Mouse (Mus musculus) lung, embryonic 14.5 days (tissue): ENCODE results near the gene Naa38. TPM values are rescaled to one million over a fixed set of nuclear protein-coding genes. Genes with fewer than 3 reads are reported as not detected.

ENCODE experiments used
- ATAC-seq: fragments of 200-750 bp; cut with Nextera tagmentation; 2 replicates; pipeline ENCODE4 v1.8.0; 2017; ENCODE audit warnings: mild to moderate bottlenecking, moderate TSS enrichment, moderate library complexity; ENCODE audit not compliant: insufficient read depth
- DNase-seq: peaks from one replicate; pipeline ENCODE4 v3.0.0-alpha.2; 2015
- H3K27ac ChIP-seq: fragments of 300-500 bp; sonication (generic); 2 replicates; pipeline ENCODE4 v1.5.1; 2014; ENCODE audit warnings: low read depth, mild to moderate bottlenecking, moderate library complexity
- H3K27me3 ChIP-seq: fragments of 300-500 bp; sonication (generic); 2 replicates; pipeline ENCODE4 v1.6.1; 2014; ENCODE audit warnings: low read length, control low read depth; ENCODE audit not compliant: insufficient read depth
- H3K36me3 ChIP-seq: fragments of 300-500 bp; sonication (generic); 2 replicates; pipeline ENCODE4 v1.6.1; 2014; ENCODE audit warnings: control low read depth; ENCODE audit not compliant: insufficient read depth
- H3K4me1 ChIP-seq: fragments of 300-500 bp; sonication (generic); 2 replicates; pipeline ENCODE4 v1.6.1; 2014; ENCODE audit warnings: antibody characterized with exemption, control low read depth; ENCODE audit not compliant: insufficient read depth
- H3K4me2 ChIP-seq: fragments of 300-500 bp; sonication (generic); 2 replicates; pipeline ENCODE4 v1.6.1; 2014; ENCODE audit warnings: mild to moderate bottlenecking
- H3K4me3 ChIP-seq: fragments of 300-500 bp; sonication (generic); 2 replicates; pipeline ENCODE4 v1.5.1; 2014; ENCODE audit warnings: low read depth, low read length
- H3K9ac ChIP-seq: fragments of 300-500 bp; sonication (generic); 2 replicates; pipeline ENCODE4 v1.6.1; 2014
- H3K9me3 ChIP-seq: fragments of 300-500 bp; sonication (generic); 2 replicates; pipeline ENCODE4 v1.6.1; 2016; ENCODE audit warnings: low read depth, low read length, control low read depth
- CTCF ChIP-seq: IDR thresholded peaks from 2 replicates; pipeline ENCODE4 v1.5.1; 2016; ENCODE audit warnings: antibody characterized with exemption, low read depth
- WGBS: fragments of 180-500 bp; shearing (Covaris S2); extraction: QIAGEN DNeasy Blood & Tissue Kit; methylation state at CpG from one replicate; pipeline ENCODE4 v1.1.7; 2014; 5-methylcytosine and 5-hydroxymethylcytosine counted together
- polyA plus RNA-seq: library from polyadenylated mRNA; unstranded; fragments of >200 nt; fragmentation: Nextera tagmentation; extraction: Ambion mirVana; gene quantifications from 2 replicates; pipeline ENCODE4 v1.2.1, GENCODE M21; 2014

Naa38 gene
- polyA plus RNA-seq, 1 experiment from 2014 or later = 169 TPM

DNA sequence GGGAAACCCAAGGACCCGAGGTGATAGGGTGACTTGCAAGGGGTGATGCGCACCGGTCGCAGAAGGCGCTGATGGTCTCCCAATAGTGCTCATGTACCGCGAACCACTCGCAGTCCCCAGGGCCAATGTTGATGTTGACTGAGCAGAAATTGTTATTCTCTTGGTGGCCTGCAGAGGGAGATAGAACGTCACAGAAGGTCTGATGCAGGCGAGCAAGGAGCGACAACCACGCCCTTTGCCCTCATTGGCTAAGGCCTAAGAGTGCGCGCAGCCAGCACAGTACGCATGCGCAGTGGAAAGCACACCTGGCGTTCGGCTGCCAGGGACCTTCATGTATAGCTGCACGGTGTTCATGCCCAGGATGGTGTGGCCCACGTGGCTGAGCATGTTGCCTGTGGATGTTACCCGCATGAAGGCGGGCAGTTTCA is 5.9 kb downstream of the Naa38 start:
- H3K4me3 ChIP-seq = no peak overlapping the region
- H3K4me2 ChIP-seq = no peak overlapping the region
- ATAC-seq (peak; percentile 51), DNase-seq (peak; percentile 96)
- H3K9me3 ChIP-seq = no peaks in the 10 kb centered on the region
- H3K4me1 ChIP-seq = peaks cover 2% of the 10 kb centered on the region
- TF ChIP-seq CTCF = peak; percentile 97
- peaks cover 74% of the 10 kb centered on the region for H3K36me3 ChIP-seq
- no peaks in the 10 kb centered on the region for H3K27me3 ChIP-seq
- no peak overlapping the region for H3K27ac ChIP-seq
- H3K9ac ChIP-seq = no peak overlapping the region
- WGBS = 18% methylated on average over 22 of the region's 22 CpGs

- H3K27ac ChIP-seq = no peak overlapping the region
- 82% methylated on average over 12 of the region's 12 CpGs for WGBS
These were observed 6.7 kb downstream of the Naa38 start for GRCm38 (mm10) chr11:69401987-69402386.

DNA sequence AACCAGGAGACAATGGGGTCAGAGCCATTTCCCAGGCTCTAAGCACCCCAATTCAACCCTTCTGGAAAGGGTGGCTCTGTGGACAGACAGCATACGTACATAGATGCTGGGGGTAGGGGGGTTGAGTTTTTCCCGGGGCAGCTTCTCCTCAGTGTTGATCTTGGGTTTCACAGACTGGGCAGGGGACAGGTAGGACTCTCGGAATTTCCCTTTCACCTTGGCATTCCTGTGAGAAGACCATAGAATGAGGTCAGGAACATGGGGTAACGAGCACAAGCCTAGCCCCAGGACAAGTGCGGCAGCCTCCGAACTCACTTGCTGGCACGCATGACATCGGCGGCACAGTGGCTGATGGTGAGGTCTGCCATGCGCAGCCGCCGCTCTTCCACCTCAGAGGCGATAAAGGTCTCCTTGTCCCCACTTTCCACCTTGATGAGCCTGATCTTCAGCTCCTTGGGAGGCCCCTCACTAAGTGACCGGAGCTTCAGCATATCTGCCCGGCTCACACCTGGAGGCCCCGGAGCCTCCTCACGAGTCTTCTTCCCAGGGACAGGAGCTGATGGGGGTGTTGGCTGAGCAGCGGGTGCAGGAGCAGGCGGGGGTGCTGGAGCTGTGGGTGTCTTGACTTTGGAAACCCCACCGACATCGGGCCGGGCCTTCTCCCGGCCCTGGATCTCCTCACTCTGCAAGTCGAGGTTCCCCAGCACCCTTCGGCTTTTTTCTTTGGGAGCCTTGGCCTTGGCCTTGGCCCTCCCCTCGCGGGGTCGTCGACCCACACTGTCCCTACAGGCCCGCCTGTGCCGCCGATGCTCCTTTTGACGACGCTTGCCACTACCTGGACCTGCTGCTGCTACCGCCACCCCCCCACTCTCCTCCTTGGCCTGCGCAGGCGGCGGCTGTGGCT is 8.7 kb downstream of the Naa38 start:
- Histone ChIP-seq H3K27ac (no peak overlapping the region), H3K9me3 (no peaks in the 10 kb centered on the region), H3K27me3 (no peaks in the 10 kb centered on the region), H3K4me2 (no peak overlapping the region), H3K36me3 (peaks cover 90% of the 10 kb centered on the region), H3K9ac (no peak overlapping the region), H3K4me3 (no peak overlapping the region), H3K4me1 (peaks cover 4% of the 10 kb centered on the region; the same call in 1 of the 2 replicates)
- no peak for DNase-seq
- TF ChIP-seq CTCF = no peak
- WGBS = 89% methylated on average over 34 of the region's 38 CpGs
- ATAC-seq = no peak

More at GRCm38 (mm10) chr11:69401987-69402386, 6.7 kb downstream of the Naa38 start:
- Histone ChIP-seq H3K4me2 (no peak overlapping the region), H3K27me3 (no peaks in the 10 kb centered on the region), H3K9me3 (no peaks in the 10 kb centered on the region), H3K9ac (no peak overlapping the region), H3K4me1 (no peaks in the 10 kb centered on the region; the same call in none of the 2 replicates), H3K36me3 (peaks cover 82% of the 10 kb centered on the region), H3K4me3 (no peak overlapping the region)
- ATAC-seq (no peak), DNase-seq (no peak)
- TF ChIP-seq CTCF = no peak

DNA sequence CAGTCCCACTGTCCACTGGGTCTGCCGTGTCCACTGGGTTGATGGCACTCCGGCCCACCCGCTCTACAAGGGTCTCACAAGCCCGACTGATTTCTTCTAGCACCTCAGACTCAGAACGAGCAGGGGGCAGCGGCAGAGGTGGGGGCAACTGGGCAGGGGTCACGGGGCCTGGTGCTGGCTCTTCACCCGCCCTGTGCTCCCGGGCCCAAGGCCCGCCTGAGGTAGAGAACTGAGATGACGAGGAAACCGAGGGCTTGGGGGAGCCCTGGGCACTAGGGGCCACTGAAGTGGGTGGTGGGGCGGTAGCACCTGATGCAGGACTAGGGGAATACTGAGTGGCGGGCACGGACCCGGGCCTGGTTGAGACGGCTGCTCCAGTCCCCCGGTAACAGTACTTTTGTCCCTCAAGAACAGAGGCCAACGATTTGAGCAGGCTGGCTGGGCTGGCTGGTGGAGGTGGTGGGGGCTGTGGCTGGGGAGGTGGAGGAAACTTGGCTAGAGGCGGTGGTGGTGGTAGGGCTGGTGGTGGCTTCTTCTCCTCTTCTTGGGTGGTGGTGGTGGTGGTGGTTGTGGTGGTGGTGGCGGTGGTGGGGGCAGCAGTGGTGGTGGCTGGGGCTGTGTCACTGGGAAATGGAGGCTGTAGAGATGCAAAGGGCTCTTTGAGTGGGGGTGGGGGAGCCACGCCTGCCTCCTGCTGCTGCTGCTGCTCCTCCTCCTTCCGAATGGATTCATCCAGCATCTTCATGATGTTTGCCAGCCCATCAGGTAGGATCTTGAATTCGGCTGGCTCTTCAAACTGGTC is 9.5 kb downstream of the Naa38 start:
- Histone ChIP-seq H3K4me2 (no peak overlapping the region), H3K27me3 (no peaks in the 10 kb centered on the region), H3K4me1 (peaks cover 4% of the 10 kb centered on the region; the same call in 1 of the 2 replicates), H3K9me3 (no peaks in the 10 kb centered on the region), H3K27ac (no peak overlapping the region), H3K36me3 (peaks cover 83% of the 10 kb centered on the region), H3K4me3 (no peak overlapping the region), H3K9ac (no peak overlapping the region)
- WGBS = 85% methylated on average over 24 of the region's 24 CpGs
- TF ChIP-seq CTCF = no peak
- ATAC-seq = no peak
- DNase-seq = no peak

GRCm38 (mm10) chr11:69405397-69406200 is 10.3 kb downstream of the Naa38 start:
- Histone ChIP-seq H3K4me3 (no peak overlapping the region), H3K27ac (no peak overlapping the region), H3K9ac (no peak overlapping the region), H3K4me2 (no peak overlapping the region), H3K9me3 (no peaks in the 10 kb centered on the region), H3K27me3 (no peaks in the 10 kb centered on the region), H3K4me1 (peaks cover 4% of the 10 kb centered on the region; the same call in 1 of the 2 replicates), H3K36me3 (peaks cover 75% of the 10 kb centered on the region)
- WGBS = 87% methylated on average over 24 of the region's 24 CpGs
- ATAC-seq (no peak), DNase-seq (no peak)
- TF ChIP-seq CTCF = no peak

DNA sequence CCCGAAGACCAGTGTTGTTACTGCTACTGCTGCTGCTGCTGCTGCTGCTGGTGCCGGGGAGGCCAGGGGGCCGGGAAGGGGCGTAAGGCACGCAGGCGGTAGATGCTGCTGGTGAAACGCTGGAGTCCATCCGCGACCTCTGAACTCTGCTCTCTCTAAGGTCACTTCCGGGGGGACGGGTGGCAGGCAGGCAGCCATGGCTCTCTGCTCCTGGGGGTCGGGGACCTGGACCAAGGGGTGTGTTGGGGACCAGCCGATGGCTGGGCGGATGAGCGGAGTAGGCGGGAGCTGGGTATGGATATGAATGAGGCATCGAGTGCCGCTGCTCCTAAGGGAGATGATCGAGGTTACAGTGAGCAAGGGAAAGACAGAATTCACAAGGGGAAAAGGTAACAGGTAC is 11.0 kb downstream of the Naa38 start:
- Histone ChIP-seq H3K27me3 (no peaks in the 10 kb centered on the region), H3K9ac (no peak overlapping the region), H3K27ac (no peak overlapping the region), H3K4me3 (no peak overlapping the region), H3K4me1 (peaks cover 4% of the 10 kb centered on the region; the same call in 1 of the 2 replicates), H3K9me3 (no peaks in the 10 kb centered on the region), H3K4me2 (no peak overlapping the region), H3K36me3 (peaks cover 69% of the 10 kb centered on the region)
- TF ChIP-seq CTCF = no peak
- 85% methylated on average over 19 of the region's 19 CpGs for WGBS
- DNase-seq (no peak), ATAC-seq (no peak)
